Mouse (Mus musculus) right cerebral cortex, postnatal 4 days (tissue): ENCODE measurements around the gene Prkar1b.

Source experiments
- DNase-seq: peaks from one replicate; pipeline ENCODE4 v3.0.0-alpha.2; 2022

The Prkar1b gene

GRCm38 (mm10) chr5:139053176-139053575 is 96.6 kb downstream of the Prkar1b start:
- no peak for DNase-seq

GRCm38 (mm10) chr5:139051276-139051675 is 98.5 kb downstream of the Prkar1b start:
- DNase-seq: peak; percentile 46

- DNase-seq: peak; percentile 62
Observed at GRCm38 (mm10) chr5:139049367-139049766, 100.4 kb downstream of the Prkar1b start.

- DNase-seq: no peak
Observed at GRCm38 (mm10) chr5:139047171-139047570, 102.6 kb downstream of the Prkar1b start.

- DNase-seq: no peak
Observed at GRCm38 (mm10) chr5:139046636-139047035, 103.2 kb downstream of the Prkar1b start.

GRCm38 (mm10) chr5:139043546-139043945 is 106.3 kb downstream of the Prkar1b start:
- no peak for DNase-seq

GRCm38 (mm10) chr5:139042299-139042698 is 107.5 kb downstream of the Prkar1b start:
- no peak for DNase-seq

- DNase-seq: no peak
Observed at GRCm38 (mm10) chr5:139035171-139035570, 114.6 kb downstream of the Prkar1b start.

- no peak for DNase-seq
Observed at GRCm38 (mm10) chr5:139034746-139035145, 115.1 kb downstream of the Prkar1b start.

GRCm38 (mm10) chr5:139033406-139034317 is 116.1 kb downstream of the Prkar1b start:
- no peak for DNase-seq

- no peak for DNase-seq
Observed at GRCm38 (mm10) chr5:139027603-139028002, 122.2 kb downstream of the Prkar1b start.

GRCm38 (mm10) chr5:139024351-139025105 is 125.3 kb downstream of the Prkar1b start:
- no peak for DNase-seq

GRCm38 (mm10) chr5:139020595-139020994 is 129.2 kb downstream of the Prkar1b start:
- no peak for DNase-seq

GRCm38 (mm10) chr5:139017371-139018124 is 132.3 kb downstream of the Prkar1b start:
- DNase-seq: no peak

GRCm38 (mm10) chr5:139015097-139015496 is 134.7 kb downstream of the Prkar1b start:
- DNase-seq: no peak

- no peak for DNase-seq
Observed at GRCm38 (mm10) chr5:139010649-139011048, 139.2 kb downstream of the Prkar1b start.

- DNase-seq: no peak
Observed at GRCm38 (mm10) chr5:139007141-139007775, 142.5 kb downstream of the Prkar1b start.

GRCm38 (mm10) chr5:139004588-139004987 is 145.2 kb downstream of the Prkar1b start:
- DNase-seq: no peak

GRCm38 (mm10) chr5:138999716-139000115 is 150.1 kb downstream of the Prkar1b start:
- no peak for DNase-seq

- DNase-seq: no peak
Observed at GRCm38 (mm10) chr5:138997936-138998580, 151.7 kb downstream of the Prkar1b start.

GRCm38 (mm10) chr5:138997171-138997788 is 152.5 kb downstream of the Prkar1b start, which contains the start of gene Pdgfa:
Gene Pdgfa, minus strand, starts transcription at chr5:138997370.
- peak; percentile 55 for DNase-seq
